Mouse (Mus musculus) heart, postnatal 0 days (tissue): ENCODE results near the gene Ddo.

Experiments used
- CTCF ChIP-seq: IDR thresholded peaks from 2 replicates; pipeline ENCODE4 v1.5.1; 2016; ENCODE audit warnings: antibody characterized with exemption, control low read depth, low read depth
- EP300 ChIP-seq: IDR thresholded peaks from 2 replicates; pipeline ENCODE4 v1.6.1; 2016; ENCODE audit warnings: antibody characterized with exemption, low read depth

DNA sequence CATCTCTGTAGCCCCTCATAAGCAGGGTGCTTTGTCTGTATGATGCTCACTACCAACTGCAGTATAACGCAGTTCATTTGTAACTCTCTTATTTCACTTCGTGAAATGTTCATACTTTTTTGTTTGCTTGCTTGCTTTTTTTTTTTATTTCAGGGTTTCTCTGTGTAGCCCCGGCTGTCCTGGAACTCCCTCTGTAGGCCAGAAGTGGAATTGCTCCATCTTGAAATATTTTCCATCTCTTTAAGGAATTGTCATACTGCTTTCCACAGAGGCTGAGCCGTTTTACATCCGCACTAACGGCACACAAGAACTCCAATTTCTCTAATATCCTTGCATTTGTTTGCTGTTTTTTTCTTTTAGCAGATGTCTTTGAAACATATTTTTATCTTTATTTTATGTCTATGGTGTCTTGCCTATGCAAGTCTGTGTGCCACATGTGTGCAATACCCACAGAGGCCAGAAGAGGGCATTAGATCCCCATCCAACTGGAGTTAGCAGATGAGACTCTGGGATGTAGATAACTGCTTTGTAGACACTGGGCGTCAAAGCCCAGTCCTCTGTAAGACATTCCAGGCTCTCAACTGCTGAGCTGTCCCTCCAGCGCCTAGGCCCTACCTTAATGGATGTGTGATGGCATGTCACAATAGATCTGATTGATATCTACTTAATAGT is 46.1 kb upstream of the Ddo start:
- TF ChIP-seq CTCF (peak; percentile 19; the same call in 1 of the 2 replicates), EP300 (no peak)
